Mouse (Mus musculus) midbrain, postnatal 0 days (tissue): Measurements from ENCODE around the gene Pcsk5. TPM values are rescaled to one million over a fixed set of nuclear protein-coding genes. Genes with fewer than 3 reads are reported as not detected.

ENCODE experiments used
- ATAC-seq: fragments of 200-750 bp; cut with Nextera tagmentation; 2 replicates; pipeline ENCODE4 v1.8.0; 2017; ENCODE audit warnings: moderate number of reproducible peaks, mild to moderate bottlenecking, moderate TSS enrichment, moderate library complexity; ENCODE audit not compliant: low FRiP score
- DNase-seq: peaks from one replicate; pipeline ENCODE4 v3.0.0-alpha.2; 2015; ENCODE audit warnings: low spot score
- H3K27ac ChIP-seq: fragments of 300-500 bp; sonication (generic); 2 replicates; pipeline ENCODE4 v1.5.1; 2014; ENCODE audit warnings: low read depth, mild to moderate bottlenecking, low read length, mixed read lengths
- H3K27me3 ChIP-seq: fragments of 300-500 bp; sonication (generic); 2 replicates; pipeline ENCODE4 v1.6.1; 2014; ENCODE audit warnings: low read length, control low read depth, mixed read lengths; ENCODE audit not compliant: insufficient read depth
- H3K36me3 ChIP-seq: fragments of 300-500 bp; sonication (generic); 2 replicates; pipeline ENCODE4 v1.6.1; 2014; ENCODE audit warnings: low read length, control low read depth, mixed read lengths; ENCODE audit not compliant: insufficient read depth
- H3K4me1 ChIP-seq: fragments of 300-500 bp; sonication (generic); 2 replicates; pipeline ENCODE4 v1.6.1; 2014; ENCODE audit warnings: mild to moderate bottlenecking, control low read depth, antibody characterized with exemption, low read length, mixed read lengths; ENCODE audit not compliant: insufficient read depth
- H3K4me2 ChIP-seq: fragments of 300-500 bp; sonication (generic); 2 replicates; pipeline ENCODE4 v1.6.1; 2014; ENCODE audit warnings: low read depth, mild to moderate bottlenecking, low read length, mixed read lengths; ENCODE audit not compliant: poor library complexity, severe bottlenecking
- H3K4me3 ChIP-seq: fragments of 300-500 bp; sonication (generic); 2 replicates; pipeline ENCODE4 v1.5.1; 2014; ENCODE audit warnings: low read depth, mild to moderate bottlenecking, low read length, moderate library complexity
- H3K9ac ChIP-seq: fragments of 300-500 bp; sonication (generic); replicated peaks from 2 replicates; pipeline ENCODE4 v1.6.1; 2014; ENCODE audit warnings: mild to moderate bottlenecking, low read length, moderate library complexity, mixed read lengths; ENCODE audit not compliant: poor library complexity, severe bottlenecking
- H3K9me3 ChIP-seq: fragments of 300-500 bp; sonication (generic); 2 replicates; pipeline ENCODE4 v1.6.1; 2016; ENCODE audit warnings: low read length, control low read depth
- CTCF ChIP-seq: IDR thresholded peaks from 2 replicates; pipeline ENCODE4 v1.5.1; 2016; ENCODE audit warnings: antibody characterized with exemption, mild to moderate bottlenecking
- WGBS: fragments of 180-500 bp; shearing (Covaris S2); extraction: QIAGEN DNeasy Blood & Tissue Kit; methylation state at CpG from one replicate; pipeline ENCODE4 v1.1.7; 2014; 5-methylcytosine and 5-hydroxymethylcytosine counted together
- polyA plus RNA-seq: library from polyadenylated mRNA; unstranded; fragments of >200 nt; fragmentation: Nextera tagmentation; extraction: Ambion mirVana; gene quantifications from 2 replicates; pipeline ENCODE4 v1.2.1, GENCODE M21; 2015
- total RNA-seq: library from RNA; depleted of rRNA; stranded (reverse); fragments of >200 nt; gene quantifications from 2 replicates; pipeline ENCODE4 v1.2.3, GENCODE M21; 2014

Gene Pcsk5
- total and polyA plus RNA-seq, 2 experiments from 2014 or later = 8.8 TPM

- Histone ChIP-seq H3K9me3 (no peaks in the 10 kb centered on the region), H3K27ac (no peak overlapping the region), H3K36me3 (no peaks in the 10 kb centered on the region), H3K4me2 (no peak overlapping the region), H3K9ac (no peak overlapping the region), H3K27me3 (no peaks in the 10 kb centered on the region), H3K4me1 (no peaks in the 10 kb centered on the region), H3K4me3 (no peak overlapping the region)
- no peak for DNase-seq
- 94% methylated on average over 5 of the region's 5 CpGs for WGBS
- ATAC-seq = no peak
- no peak for TF ChIP-seq CTCF
Measured at GRCm38 (mm10) chr19:17574564-17574963, 262.9 kb downstream of the Pcsk5 start.

- no peak for DNase-seq
Measured at GRCm38 (mm10) chr19:17572315-17572714, 265.1 kb downstream of the Pcsk5 start.

GRCm38 (mm10) chr19:17570936-17571335 lies 266.5 kb downstream of the Pcsk5 start:
- no peak for TF ChIP-seq CTCF
- Histone ChIP-seq H3K9ac (no peak overlapping the region), H3K27ac (no peak overlapping the region), H3K4me2 (no peak overlapping the region), H3K27me3 (no peaks in the 10 kb centered on the region), H3K4me3 (no peak overlapping the region), H3K9me3 (no peaks in the 10 kb centered on the region), H3K36me3 (no peaks in the 10 kb centered on the region), H3K4me1 (no peaks in the 10 kb centered on the region)
- 95% methylated on average over 2 of the region's 2 CpGs for WGBS
- ATAC-seq (no peak), DNase-seq (no peak)

More at GRCm38 (mm10) chr19:17572315-17572714, 265.1 kb downstream of the Pcsk5 start:
- no peak for ATAC-seq
- Histone ChIP-seq H3K27me3 (no peaks in the 10 kb centered on the region), H3K36me3 (no peaks in the 10 kb centered on the region), H3K9ac (no peak overlapping the region), H3K4me2 (no peak overlapping the region), H3K9me3 (no peaks in the 10 kb centered on the region), H3K4me1 (no peaks in the 10 kb centered on the region), H3K27ac (no peak overlapping the region), H3K4me3 (no peak overlapping the region)
- 92% methylated on average over 8 of the region's 8 CpGs for WGBS
- no peak for TF ChIP-seq CTCF

- Histone ChIP-seq H3K4me1 (no peaks in the 10 kb centered on the region), H3K36me3 (no peaks in the 10 kb centered on the region), H3K4me3 (no peak overlapping the region), H3K9ac (no peak overlapping the region), H3K27me3 (no peaks in the 10 kb centered on the region), H3K4me2 (no peak overlapping the region), H3K9me3 (no peaks in the 10 kb centered on the region), H3K27ac (no peak overlapping the region)
- no peak for TF ChIP-seq CTCF
- WGBS = 67% methylated on average over 3 of the region's 3 CpGs
- no peak for ATAC-seq
- DNase-seq = no peak
Measured at GRCm38 (mm10) chr19:17567264-17567663, 270.2 kb downstream of the Pcsk5 start.

- Histone ChIP-seq H3K27me3 (no peaks in the 10 kb centered on the region), H3K4me3 (no peak overlapping the region), H3K4me2 (no peak overlapping the region), H3K36me3 (no peaks in the 10 kb centered on the region), H3K9ac (no peak overlapping the region), H3K27ac (no peak overlapping the region), H3K9me3 (no peaks in the 10 kb centered on the region), H3K4me1 (no peaks in the 10 kb centered on the region)
- TF ChIP-seq CTCF = no peak
- no peak for ATAC-seq
- 79% methylated on average over 4 of the region's 4 CpGs for WGBS
- DNase-seq = peak; percentile 5
Measured at GRCm38 (mm10) chr19:17566097-17566496, 271.3 kb downstream of the Pcsk5 start.

- DNase-seq = no peak
- no peaks in the 10 kb centered on the region for H3K27me3 ChIP-seq
- no peak for ATAC-seq
- no peaks in the 10 kb centered on the region for H3K9me3 ChIP-seq
- H3K4me3 ChIP-seq = no peak overlapping the region
- no peaks in the 10 kb centered on the region for H3K4me1 ChIP-seq
- no peak overlapping the region for H3K9ac ChIP-seq
- 78% methylated on average over 2 of the region's 2 CpGs for WGBS
- no peak for TF ChIP-seq CTCF
- H3K4me2 ChIP-seq = no peak overlapping the region
- H3K36me3 ChIP-seq = no peaks in the 10 kb centered on the region
- no peak overlapping the region for H3K27ac ChIP-seq
Measured at GRCm38 (mm10) chr19:17558764-17559163, 278.7 kb downstream of the Pcsk5 start.
